Mouse (Mus musculus): ENCODE data around the gene Zfp729a.
A peak's percentile ranks its signal among the peaks of the same experiment; 100 is the strongest.
"Not testable (repeated sequence)": the region's sequence is repeated elsewhere in the genome, so short reads cannot be mapped to it uniquely, and the experiment has no call there.

Gene Zfp729a

DNA sequence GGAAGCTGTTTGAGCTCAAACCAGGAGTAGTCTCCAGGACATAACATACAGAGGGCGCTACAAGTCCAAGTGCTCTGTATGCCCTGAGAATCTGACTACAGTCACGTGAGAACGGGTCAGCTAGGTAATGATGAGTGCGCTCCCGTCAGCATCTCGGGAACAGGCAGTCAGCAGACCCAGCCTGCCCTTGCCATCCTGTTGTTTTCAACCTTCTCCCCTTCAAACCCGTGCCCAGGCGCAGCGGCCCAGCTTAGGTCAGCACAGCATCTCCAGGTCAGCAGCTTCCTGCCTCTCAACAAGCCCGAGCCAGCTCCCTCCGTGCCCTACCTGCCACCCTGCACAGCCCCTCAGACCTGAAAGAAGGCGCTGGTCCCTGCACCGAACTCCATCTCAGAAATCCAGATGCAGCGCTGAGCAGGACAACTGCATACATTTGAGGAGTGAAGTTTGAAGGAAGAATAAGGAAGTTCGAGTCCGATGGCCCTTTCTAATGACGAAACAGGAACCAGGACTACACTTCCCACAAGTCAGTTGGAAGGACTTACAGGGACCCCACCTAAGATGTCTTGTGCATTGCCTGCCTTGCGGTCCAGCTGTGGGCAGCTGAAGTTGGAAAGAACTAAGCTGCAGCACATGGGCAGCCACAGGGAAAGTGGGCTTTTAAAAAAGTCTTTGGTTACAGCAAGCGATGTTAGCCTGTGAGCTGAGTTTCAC lies at the start of gene Zfp729a, which contains the start of gene Gm49345:
Zfp729a (minus strand) TSS at position 498 of the 714 bp plus-strand sequence.
Gm49345 (minus strand) TSS at position 476 of the 714 bp plus-strand sequence.
- peak; percentile 97 for DNase-seq (ENCODE audit: low read depth)

DNA sequence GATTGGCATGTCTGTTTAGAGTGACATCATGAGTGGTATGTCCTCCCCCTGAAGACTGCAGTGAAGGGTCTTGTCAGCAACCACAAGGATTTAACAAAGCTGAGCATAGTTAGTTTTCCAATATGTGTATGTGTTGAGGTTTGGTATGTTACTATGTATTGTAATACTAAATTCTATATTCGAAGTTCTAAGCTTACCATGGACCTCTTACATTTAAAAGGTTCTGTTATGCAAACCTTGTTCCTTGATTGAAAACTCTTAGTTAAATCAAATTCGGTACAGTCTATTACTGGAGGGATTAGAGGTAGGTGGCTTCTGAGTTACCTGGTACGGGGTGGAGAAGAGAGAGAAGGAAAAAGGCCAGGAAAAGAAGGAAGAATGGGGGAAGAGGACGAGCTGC lies 49.4 kb upstream of the Zfp729a start, which contains the start of gene Zfp738:
Zfp738 (minus strand) TSS at position 101 of the 400 bp plus-strand sequence.
- DNase-seq (ENCODE audit: low read depth) = no peak

DNA sequence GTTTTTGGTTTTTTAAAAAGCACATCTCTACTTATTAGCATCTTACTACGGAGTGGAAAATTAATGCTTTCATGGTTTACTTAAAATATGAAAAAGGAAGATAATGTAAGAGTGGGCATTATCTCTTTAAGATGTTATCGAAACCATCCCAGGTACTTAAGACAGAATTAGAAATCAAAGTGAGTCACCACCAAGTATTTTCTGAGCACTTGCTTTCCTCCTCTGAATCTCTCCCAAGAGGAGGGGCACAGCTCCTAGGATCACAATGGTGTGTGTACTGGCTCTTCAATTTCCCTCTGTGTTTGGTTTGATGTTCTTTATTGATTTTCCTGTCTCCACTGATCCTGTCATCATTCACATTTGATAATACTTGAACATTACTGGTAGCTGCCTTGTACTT lies 46.2 kb upstream of the Zfp729a start:
- not testable (repeated sequence) for DNase-seq (ENCODE audit: low read depth)

DNA sequence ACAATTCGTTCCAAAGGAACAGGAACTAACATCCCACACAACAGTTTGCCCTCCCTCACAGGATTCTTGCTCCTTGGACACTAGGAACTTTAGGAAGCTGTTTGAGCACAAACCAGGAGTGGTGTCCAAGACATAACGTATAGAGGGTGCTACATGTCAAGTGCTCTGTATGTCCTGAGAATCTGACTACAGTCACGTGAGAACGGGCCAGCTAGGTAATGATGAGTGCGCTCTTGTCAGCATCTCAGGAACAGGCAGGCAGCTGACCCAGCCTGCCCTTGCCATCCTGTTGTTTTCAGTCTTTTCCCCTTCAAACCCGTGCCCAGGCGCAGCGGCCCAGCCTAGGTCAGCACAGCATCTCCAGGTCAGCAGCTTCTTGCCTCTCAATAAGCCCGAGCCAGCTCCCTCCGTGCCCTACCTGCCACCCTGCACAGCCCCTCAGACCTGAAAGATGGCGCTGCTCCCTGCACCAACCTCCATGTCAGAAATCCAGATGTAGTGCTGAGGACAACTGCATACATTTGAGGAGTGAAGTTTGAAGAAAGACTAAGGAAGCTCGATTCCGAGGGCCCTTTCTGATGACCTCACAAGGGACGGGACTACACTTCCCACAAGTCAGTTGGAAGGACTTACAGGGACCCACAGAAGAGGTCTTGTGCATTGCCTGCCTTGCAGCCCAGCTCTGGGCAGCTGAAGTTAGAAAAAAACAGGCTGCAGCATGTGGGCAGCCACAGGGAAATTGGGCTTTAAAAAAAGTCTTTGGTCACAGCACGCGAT lies 45.6 kb upstream of the Zfp729a start:
- peak; percentile 95 for DNase-seq (ENCODE audit: low read depth)

DNA sequence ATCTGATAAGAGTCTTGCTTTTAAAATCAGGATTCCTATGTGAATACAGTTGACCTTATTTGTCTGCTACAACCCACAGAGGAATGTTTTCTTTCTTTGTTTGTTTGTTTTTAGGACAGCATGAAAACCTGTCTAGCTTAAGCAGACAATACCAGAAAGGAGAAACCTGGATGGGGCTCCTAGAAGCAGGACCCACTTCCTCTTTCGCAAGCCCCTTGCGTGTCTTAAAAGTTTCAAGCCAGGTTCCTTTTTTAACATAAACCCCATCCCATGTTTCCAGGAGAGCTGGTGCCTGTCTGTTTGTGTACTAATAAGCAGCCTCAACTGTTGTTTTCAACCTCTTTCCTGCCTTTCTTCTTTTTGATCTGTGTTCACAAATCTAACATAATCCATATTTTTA lies 37.3 kb upstream of the Zfp729a start:
- peak; percentile 11 for DNase-seq (ENCODE audit: low read depth)

DNA sequence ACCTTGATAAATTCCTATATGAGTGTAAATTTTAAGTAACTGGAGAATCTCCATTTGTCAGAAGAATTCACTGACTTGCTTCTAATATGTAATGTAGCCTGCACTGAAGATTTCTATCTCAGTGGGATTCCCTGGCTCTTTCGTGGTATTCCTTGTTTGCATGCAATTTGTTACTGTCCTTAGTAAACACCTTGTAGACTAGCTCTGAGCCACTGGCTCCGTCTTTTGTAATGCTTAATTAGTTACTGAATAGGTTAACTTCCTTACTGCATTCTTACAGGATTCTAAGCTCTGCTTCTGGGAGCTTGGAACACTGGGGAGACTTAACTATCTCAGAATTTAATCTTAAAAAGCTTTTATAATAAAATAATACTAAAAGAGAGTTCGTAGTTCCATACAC lies 14.9 kb upstream of the Zfp729a start:
- no peak for DNase-seq (ENCODE audit: low read depth)

DNA sequence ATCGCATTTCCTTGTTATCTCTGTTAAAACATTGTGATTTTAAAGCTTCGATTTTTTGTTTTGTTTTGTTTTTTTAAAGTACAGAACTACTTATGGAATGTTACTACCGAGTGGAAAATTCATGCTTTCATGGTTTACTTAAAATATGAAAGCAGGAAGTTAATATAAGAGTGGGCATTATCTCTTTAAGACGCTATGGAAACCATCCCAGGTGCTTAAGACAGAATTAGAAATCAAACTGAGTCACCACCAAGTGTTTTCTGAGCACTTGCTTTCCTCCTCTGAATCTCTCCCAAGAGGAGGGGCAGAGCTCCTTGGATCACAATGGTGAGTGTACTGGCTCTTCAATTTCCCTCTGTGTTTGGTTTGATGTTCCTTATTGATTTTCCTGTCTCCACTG lies 27.5 kb downstream of the Zfp729a start:
- DNase-seq (ENCODE audit: low read depth) = peak; percentile 56

DNA sequence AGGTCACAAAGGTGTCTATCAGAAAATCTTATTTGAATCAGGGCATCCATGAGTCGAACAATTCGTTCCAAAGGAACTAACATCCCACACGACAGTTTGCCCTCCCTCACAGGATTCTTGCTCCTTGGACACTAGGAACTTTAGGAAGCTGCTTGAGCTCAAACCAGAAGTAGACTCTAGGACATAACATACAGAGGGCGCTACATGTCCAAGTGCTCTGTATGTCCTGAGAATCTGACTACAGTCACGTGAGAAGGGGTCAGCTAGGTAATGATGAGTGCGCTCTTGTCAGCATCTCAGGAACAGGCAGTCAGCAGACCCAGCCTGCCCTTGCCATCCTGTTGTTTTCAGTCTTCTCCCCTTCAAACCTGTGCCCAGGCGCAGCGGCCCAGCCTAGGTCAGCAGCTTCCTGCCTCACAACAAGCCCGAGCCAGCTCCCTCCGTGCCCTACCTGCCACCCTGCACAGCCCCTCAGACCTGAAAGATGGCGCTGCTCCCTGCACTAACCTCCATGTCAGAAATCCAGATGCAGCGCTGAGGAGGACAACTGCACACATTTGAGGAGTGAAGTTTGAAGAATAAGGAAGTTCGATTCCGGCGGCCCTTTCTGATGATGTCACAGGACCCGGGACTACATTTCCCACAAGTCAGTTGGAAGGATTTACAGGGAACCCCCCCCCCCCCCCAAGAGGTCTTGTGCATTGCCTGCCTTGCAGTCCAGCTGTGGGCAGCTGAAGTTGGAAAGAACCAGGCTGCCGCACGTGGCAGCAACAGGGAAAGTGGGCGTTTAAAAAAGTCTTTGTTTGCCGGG lies 28.3 kb downstream of the Zfp729a start, which contains the start of gene Zfp729b:
Zfp729b (minus strand) TSS at position 642 of the 811 bp plus-strand sequence.
- peak; percentile 95 for DNase-seq (ENCODE audit: low read depth)

DNA sequence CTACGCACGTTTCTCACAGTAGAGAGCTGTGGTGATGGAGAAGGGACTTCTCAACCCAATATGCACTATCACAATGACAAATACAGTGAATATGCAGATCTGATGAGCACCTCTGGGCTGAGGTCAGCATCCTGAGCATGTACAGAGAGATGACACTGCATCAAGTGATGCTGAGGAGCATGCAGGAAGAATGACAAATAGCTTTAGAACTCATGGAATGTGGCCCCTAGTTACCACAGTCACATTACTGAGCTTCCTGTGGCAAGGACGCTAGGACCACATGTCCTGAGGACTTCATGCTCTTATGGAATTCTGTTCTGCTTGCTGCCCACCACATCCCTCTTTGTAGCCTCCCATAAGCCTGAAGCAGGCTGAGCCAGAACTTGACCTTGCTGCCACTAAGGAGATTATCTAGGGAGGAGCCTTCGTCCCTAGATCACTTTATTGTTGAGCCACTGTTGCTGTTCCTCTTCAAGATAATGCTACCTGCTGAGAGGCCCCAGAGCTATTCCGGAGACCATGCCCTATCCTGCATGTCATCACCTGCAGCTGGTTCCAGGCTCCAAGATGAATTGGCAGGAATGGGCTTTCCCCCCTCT lies 64.9 kb downstream of the Zfp729a start:
- DNase-seq (ENCODE audit: low read depth) = no peak
